Mouse (Mus musculus) stomach, postnatal 0 days (tissue): Measurements from ENCODE around the gene Fbrsl1. TPM values are rescaled to one million over a fixed set of nuclear protein-coding genes. Genes with fewer than 3 reads are reported as not detected.
A peak's percentile ranks its signal among the peaks of the same experiment; 100 is the strongest.

ENCODE experiments used
- ATAC-seq: fragments of 200-750 bp; cut with Nextera tagmentation; 2 replicates; pipeline ENCODE4 v1.8.0; 2017; ENCODE audit not compliant: low FRiP score, low TSS enrichment
- DNase-seq: peaks from one replicate; pipeline ENCODE4 v3.0.0-alpha.2; 2016; ENCODE audit warnings: low spot score
- H3K27ac ChIP-seq: fragments of 300-500 bp; sonication (generic); replicated peaks from 2 replicates; pipeline ENCODE4 v1.5.1; 2014; ENCODE audit warnings: mild to moderate bottlenecking, control low read depth
- H3K27me3 ChIP-seq: fragments of 300-500 bp; sonication (generic); 2 replicates; pipeline ENCODE4 v1.6.1; 2014; ENCODE audit warnings: low read length; ENCODE audit not compliant: control insufficient read depth, insufficient read depth
- H3K36me3 ChIP-seq: fragments of 300-500 bp; sonication (generic); 2 replicates; pipeline ENCODE4 v1.6.1; 2014; ENCODE audit warnings: low read length, mixed read lengths; ENCODE audit not compliant: control insufficient read depth, insufficient read depth
- H3K4me1 ChIP-seq: fragments of 300-500 bp; sonication (generic); replicated peaks from 2 replicates; pipeline ENCODE4 v1.6.1; 2014; ENCODE audit warnings: antibody characterized with exemption; ENCODE audit not compliant: control insufficient read depth, insufficient read depth
- H3K4me2 ChIP-seq: fragments of 300-500 bp; sonication (generic); replicated peaks from 2 replicates; pipeline ENCODE4 v1.6.1; 2014; ENCODE audit warnings: low read depth, mild to moderate bottlenecking, control low read depth, moderate library complexity
- H3K4me3 ChIP-seq: fragments of 300-500 bp; sonication (generic); 2 replicates; pipeline ENCODE4 v1.5.1; 2014; ENCODE audit warnings: low read depth, low read length, control low read depth
- H3K9ac ChIP-seq: fragments of 300-500 bp; sonication (generic); 2 replicates; pipeline ENCODE4 v1.6.1; 2014; ENCODE audit warnings: mild to moderate bottlenecking, low read length, control low read depth, mixed read lengths
- H3K9me3 ChIP-seq: fragments of 300-500 bp; sonication (generic); 2 replicates; pipeline ENCODE4 v1.6.1; 2016; ENCODE audit warnings: low read length; ENCODE audit not compliant: control insufficient read depth
- CTCF ChIP-seq: IDR thresholded peaks from 2 replicates; pipeline ENCODE4 v1.5.1; 2016; ENCODE audit warnings: antibody characterized with exemption, low read depth, mild to moderate bottlenecking, moderate library complexity
- EP300 ChIP-seq: optimal IDR thresholded peaks from 2 replicates; pipeline ENCODE3; 2016; ENCODE audit warnings: antibody characterized with exemption
- WGBS: fragments of 180-500 bp; shearing (Covaris S2); extraction: QIAGEN DNeasy Blood & Tissue Kit; methylation state at CpG from one replicate; pipeline ENCODE4 v1.1.7; 2014; 5-methylcytosine and 5-hydroxymethylcytosine counted together
- polyA plus RNA-seq: library from polyadenylated mRNA; unstranded; fragments of >200 nt; fragmentation: Nextera tagmentation; extraction: Ambion mirVana; gene quantifications from 2 replicates; pipeline ENCODE4 v1.2.1, GENCODE M21; 2015

Fbrsl1 gene
- polyA plus RNA-seq, 1 experiment from 2014 or later = 6.2 TPM

GRCm38 (mm10) chr5:110390631-110391030, 57.7 kb downstream of the Fbrsl1 start:
- no peak for TF ChIP-seq CTCF
- no peak for TF ChIP-seq EP300
- no peaks in the 10 kb centered on the region for H3K27me3 ChIP-seq
- WGBS = 76% methylated on average over 4 of the region's 4 CpGs

GRCm38 (mm10) chr5:110387332-110387731, 61.0 kb downstream of the Fbrsl1 start:
- Histone ChIP-seq H3K27ac (no peak overlapping the region), H3K4me1 (0 out of 2 replicates have a peak, but pooled peaks cover 5% of the 10 kb centered on the region), H3K4me3 (peak overlapping the region; percentile 54), H3K27me3 (no peaks in the 10 kb centered on the region), H3K9ac (peak overlapping the region; percentile 58), H3K4me2 (peak overlapping the region; percentile 86), H3K9me3 (no peaks in the 10 kb centered on the region), H3K36me3 (no peaks in the 10 kb centered on the region)
- TF ChIP-seq CTCF (no peak), EP300 (no peak)
- DNase-seq = no peak
- WGBS = 22% methylated on average over 8 of the region's 8 CpGs
- ATAC-seq = no peak; the same call in 1 of the 2 replicates

More at GRCm38 (mm10) chr5:110390631-110391030, 57.7 kb downstream of the Fbrsl1 start:
- Histone ChIP-seq H3K9me3 (no peaks in the 10 kb centered on the region), H3K9ac (no peak overlapping the region), H3K4me2 (no peak overlapping the region), H3K27ac (no peak overlapping the region), H3K36me3 (no peaks in the 10 kb centered on the region), H3K4me3 (no peak overlapping the region), H3K4me1 (0 out of 2 replicates have a peak, but pooled peaks cover 5% of the 10 kb centered on the region)
- ATAC-seq (no peak), DNase-seq (no peak)

- 0 out of 2 replicates have a peak, but pooled peaks cover 5% of the 10 kb centered on the region for H3K4me1 ChIP-seq
- H3K27me3 ChIP-seq = no peaks in the 10 kb centered on the region
- TF ChIP-seq EP300 (no peak), CTCF (peak; percentile 5; the same call in 1 of the 2 replicates)
- peak; percentile 83 for DNase-seq
- no peak overlapping the region for H3K27ac ChIP-seq
- H3K9me3 ChIP-seq = no peaks in the 10 kb centered on the region
- WGBS = 1% methylated on average over 86 of the region's 90 CpGs
- H3K9ac ChIP-seq = peak overlapping the region; percentile 58
- peak; percentile 85 for ATAC-seq
- H3K4me2 ChIP-seq = peak overlapping the region; percentile 86
- no peaks in the 10 kb centered on the region for H3K36me3 ChIP-seq
- H3K4me3 ChIP-seq = peak overlapping the region; percentile 54
Observed at GRCm38 (mm10) chr5:110386371-110387330, 61.7 kb downstream of the Fbrsl1 start.

- no peak for DNase-seq
- no peak overlapping the region for H3K27ac ChIP-seq
Observed at GRCm38 (mm10) chr5:110385263-110385662, 63.0 kb downstream of the Fbrsl1 start.

GRCm38 (mm10) chr5:110384491-110384890, 63.8 kb downstream of the Fbrsl1 start:
- Histone ChIP-seq H3K9me3 (no peaks in the 10 kb centered on the region), H3K36me3 (peaks cover 1% of the 10 kb centered on the region; the same call in 1 of the 2 replicates), H3K4me3 (no peak overlapping the region), H3K9ac (no peak overlapping the region), H3K4me1 (0 out of 2 replicates have a peak, but pooled peaks cover 5% of the 10 kb centered on the region), H3K27me3 (no peaks in the 10 kb centered on the region), H3K27ac (no peak overlapping the region), H3K4me2 (no peak overlapping the region)
- TF ChIP-seq CTCF = no peak
- no peak for TF ChIP-seq EP300
- 83% methylated on average over 6 of the region's 6 CpGs for WGBS
- DNase-seq (no peak), ATAC-seq (no peak)

More at GRCm38 (mm10) chr5:110385263-110385662, 63.0 kb downstream of the Fbrsl1 start:
- no peak for ATAC-seq
- 48% methylated on average over 4 of the region's 4 CpGs for WGBS
- Histone ChIP-seq H3K4me1 (0 out of 2 replicates have a peak, but pooled peaks cover 5% of the 10 kb centered on the region), H3K4me2 (no peak overlapping the region), H3K4me3 (no peak overlapping the region), H3K9me3 (no peaks in the 10 kb centered on the region), H3K36me3 (no peaks in the 10 kb centered on the region), H3K9ac (no peak overlapping the region), H3K27me3 (no peaks in the 10 kb centered on the region)
- TF ChIP-seq CTCF = no peak
- no peak for TF ChIP-seq EP300
